Mouse (Mus musculus) heart, adult 8-10 months (tissue): ENCODE data around the gene Scarb2. TPM values are rescaled to one million over a fixed set of nuclear protein-coding genes. Genes with fewer than 3 reads are reported as not detected.

Source experiments
- DNase-seq: peaks from one replicate; pipeline ENCODE4 v3.0.0; 2022; ENCODE audit warnings: low spot score
- total RNA-seq, 4 experiments: library from RNA; stranded (reverse); gene quantifications; 2 replicates each; pipeline ENCODE4 v1.2.4; 2022

The Scarb2 gene
- total RNA-seq, 4 experiments from 2014 or later = 84.5 to 87.7 (median 86.8) TPM

- peak; percentile 99 for DNase-seq
Observed at GRCm38 (mm10) chr5:92435025-92435584, 71.5 kb downstream of the Scarb2 start, which contains the start of gene Nup54. Gene Nup54, minus strand, starts transcription at chr5:92435219.

- DNase-seq = no peak
Observed at GRCm38 (mm10) chr5:92434571-92434985, 72.1 kb downstream of the Scarb2 start.

DNA sequence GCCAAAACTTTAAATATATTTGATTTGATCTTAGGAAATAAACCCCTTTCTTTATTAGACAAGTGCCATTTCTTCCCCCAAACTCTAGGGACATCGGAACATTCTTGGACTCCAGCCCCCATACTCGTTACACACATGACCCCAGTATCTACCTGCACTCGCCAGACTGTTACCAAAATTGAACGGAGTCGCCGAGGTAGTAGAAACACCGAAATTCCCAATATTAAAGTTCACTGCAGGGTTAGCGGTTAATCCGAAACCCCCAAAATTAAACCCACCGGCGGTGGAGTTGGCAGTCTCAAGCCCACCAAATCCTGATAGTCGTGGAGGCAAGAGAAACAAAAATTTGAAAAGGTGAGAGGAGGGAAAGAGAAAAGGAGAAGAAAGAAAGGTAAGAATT, 72.6 kb downstream of the Scarb2 start:
- DNase-seq = no peak

- no peak for DNase-seq
Observed at GRCm38 (mm10) chr5:92431611-92432010, 75.0 kb downstream of the Scarb2 start.

DNA sequence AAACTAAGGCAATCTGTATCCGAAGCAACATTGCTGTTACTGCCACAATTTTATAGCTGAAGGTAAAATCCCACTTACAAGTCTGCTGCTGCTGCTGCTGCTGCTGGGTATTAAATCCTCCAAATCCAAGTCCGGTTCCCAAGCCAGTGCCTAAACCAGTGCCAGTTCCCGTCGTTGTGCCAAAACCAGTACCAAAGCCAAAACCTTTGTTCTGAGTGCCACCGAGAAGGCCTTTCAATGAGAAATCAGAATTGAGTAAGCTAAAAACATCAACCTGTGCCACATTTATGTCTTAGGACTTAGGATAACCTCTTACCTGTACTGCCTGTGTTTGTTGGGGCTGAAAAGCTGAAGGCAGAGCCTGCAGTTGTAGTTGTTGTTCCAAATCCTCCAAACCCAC, 75.9 kb downstream of the Scarb2 start:
- no peak for DNase-seq

- DNase-seq = no peak
Observed at GRCm38 (mm10) chr5:92424126-92424525, 82.5 kb downstream of the Scarb2 start.

DNA sequence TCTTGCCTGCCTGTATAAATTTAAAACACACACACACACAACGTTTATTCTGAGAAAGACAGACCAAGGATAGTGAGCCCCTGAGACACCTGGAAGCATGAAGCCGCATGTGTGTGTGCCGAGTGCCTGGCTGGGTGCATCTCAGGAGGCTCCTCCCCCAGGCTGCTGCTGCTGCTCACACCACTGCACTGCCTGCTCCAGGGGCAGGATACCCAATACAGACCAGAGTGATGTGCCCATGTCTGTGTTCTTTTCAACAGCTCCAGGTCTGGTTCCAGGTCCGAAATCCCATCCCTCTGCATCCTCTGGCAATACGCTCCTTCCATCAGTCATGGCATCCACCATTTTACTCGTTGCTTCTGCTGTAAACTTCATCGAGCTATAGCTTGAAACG, 92.7 kb downstream of the Scarb2 start:
- no peak for DNase-seq

GRCm38 (mm10) chr5:92413271-92413981, 93.2 kb downstream of the Scarb2 start:
- DNase-seq = no peak

- no peak for DNase-seq
Observed at GRCm38 (mm10) chr5:92411461-92412140, 95.0 kb downstream of the Scarb2 start.

DNA sequence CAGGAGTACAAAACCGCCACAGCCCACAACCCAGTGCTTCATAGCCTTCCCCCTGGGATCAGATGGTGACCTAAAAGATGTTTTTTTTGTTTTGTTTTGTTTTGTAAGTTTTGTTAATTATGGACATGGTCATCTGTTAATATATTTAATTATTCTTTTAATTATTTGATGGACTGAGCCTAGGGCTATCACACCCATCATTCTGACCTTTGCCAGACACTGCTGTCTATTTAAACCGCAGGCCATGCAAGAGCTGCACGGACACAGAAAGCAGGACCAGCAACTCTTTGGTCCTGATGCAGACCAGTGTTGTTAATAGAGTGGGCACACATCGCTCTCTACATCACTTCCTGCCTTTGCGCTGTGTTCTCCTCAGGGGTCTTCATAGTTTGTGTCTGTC, 96.1 kb downstream of the Scarb2 start:
- DNase-seq = no peak

GRCm38 (mm10) chr5:92409361-92410155, 97.1 kb downstream of the Scarb2 start:
- DNase-seq = no peak

- DNase-seq = no peak
Observed at GRCm38 (mm10) chr5:92404400-92404678, 102.3 kb downstream of the Scarb2 start.

- no peak for DNase-seq
Observed at GRCm38 (mm10) chr5:92403562-92404399, 102.9 kb downstream of the Scarb2 start.

- DNase-seq = no peak
Observed at GRCm38 (mm10) chr5:92402816-92403215, 103.8 kb downstream of the Scarb2 start.

DNA sequence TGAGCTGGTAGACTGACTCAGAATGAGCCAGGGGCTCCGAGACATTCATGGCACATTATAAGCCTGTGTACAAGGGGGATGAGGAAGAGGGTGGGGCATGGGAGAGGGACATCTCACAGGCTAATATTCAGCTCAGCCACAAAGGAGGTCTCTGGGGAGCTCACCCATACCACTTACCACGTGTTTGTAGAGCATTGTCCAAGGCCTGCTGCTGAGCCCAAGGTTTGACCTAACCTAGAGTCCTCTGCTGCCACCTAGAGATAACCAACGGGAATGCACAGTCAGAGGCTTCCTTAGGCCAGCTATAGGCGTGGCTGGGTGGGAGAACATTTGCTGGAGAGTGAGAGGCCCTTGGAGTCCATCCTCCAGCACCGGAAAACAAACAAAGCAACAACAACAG, 108.5 kb downstream of the Scarb2 start:
- peak; percentile 85 for DNase-seq

DNA sequence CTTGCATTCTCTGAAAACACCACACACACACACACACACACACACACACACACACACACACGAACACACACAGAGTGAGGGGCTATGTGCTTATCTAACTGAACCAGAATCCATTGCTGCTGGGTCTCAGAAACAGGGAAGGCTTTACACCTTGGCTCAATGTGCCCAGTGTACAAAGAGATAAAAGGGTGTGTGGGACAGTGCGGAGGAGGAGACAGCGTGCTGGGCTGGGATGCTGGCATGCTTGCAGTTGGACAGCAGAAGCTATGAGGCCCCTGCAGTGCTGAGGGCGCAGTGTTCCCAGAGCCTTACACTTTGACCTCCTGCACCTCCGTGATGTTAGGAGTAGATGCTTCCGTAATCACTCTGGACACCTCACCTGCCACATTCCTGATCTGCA, 110.2 kb downstream of the Scarb2 start:
- DNase-seq = no peak

- DNase-seq = no peak
Observed at GRCm38 (mm10) chr5:92395764-92396163, 110.9 kb downstream of the Scarb2 start.

DNA sequence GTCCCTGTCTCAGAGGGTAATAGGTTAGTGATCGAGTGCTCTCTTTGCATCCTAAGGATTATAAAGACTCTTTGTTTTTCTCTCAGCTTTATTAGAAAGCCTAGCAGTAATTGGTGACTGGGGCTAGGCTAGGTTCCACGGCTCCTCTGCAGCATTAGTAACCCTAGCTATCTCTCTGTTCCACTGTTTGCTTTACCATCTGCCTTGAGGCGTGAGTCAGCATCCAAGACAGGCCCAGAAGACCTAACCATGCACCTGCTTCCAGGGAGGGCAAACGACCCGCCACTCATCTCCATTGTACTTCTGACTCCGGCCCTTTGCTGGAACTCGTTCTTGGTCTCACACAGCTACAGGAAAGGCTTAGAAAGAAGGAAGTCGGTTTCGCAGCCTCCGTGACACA, 112.8 kb downstream of the Scarb2 start:
- DNase-seq = no peak

DNA sequence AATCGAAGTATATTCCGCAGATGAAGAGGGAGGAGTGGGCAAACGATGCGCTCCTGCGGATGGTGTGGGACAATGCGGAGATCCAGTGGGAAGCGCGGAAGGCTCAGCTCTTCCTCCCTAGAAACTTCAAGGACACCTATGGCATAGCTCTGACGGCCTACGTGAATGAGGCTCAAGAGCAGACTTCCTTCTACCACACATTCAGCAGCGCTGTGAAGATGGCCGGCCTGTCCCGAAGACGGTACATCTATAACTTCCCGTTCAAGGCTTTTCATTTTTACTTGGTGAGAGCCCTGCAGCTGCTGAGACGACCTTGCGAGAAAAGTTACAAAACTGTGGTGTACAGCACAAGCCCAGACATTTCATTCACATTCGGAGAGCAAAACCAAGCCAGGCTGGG, 114.1 kb downstream of the Scarb2 start:
- no peak for DNase-seq
